Mouse (Mus musculus) neural tube, embryonic 12.5 days (tissue): Measurements from ENCODE around the gene Cntn2. TPM values are rescaled to one million over a fixed set of nuclear protein-coding genes. Genes with fewer than 3 reads are reported as not detected.

ENCODE experiments used
- ATAC-seq: fragments of 200-750 bp; cut with Nextera tagmentation; 2 replicates; pipeline ENCODE4 v1.8.0; 2017; ENCODE audit warnings: low read depth, mild to moderate bottlenecking, moderate TSS enrichment, moderate library complexity; ENCODE audit not compliant: low FRiP score
- H3K27ac ChIP-seq: fragments of 300-500 bp; sonication (generic); 2 replicates; pipeline ENCODE4 v1.5.1; 2016
- H3K27me3 ChIP-seq: fragments of 300-500 bp; sonication (generic); replicated peaks from 2 replicates; pipeline ENCODE4 v1.6.1; 2016; ENCODE audit warnings: mild to moderate bottlenecking
- H3K36me3 ChIP-seq: fragments of 300-500 bp; sonication (generic); 2 replicates; pipeline ENCODE4 v1.6.1; 2016; ENCODE audit warnings: mild to moderate bottlenecking
- H3K4me1 ChIP-seq: fragments of 300-500 bp; sonication (generic); 2 replicates; pipeline ENCODE4 v1.6.1; 2016
- H3K4me2 ChIP-seq: fragments of 300-500 bp; sonication (generic); replicated peaks from 2 replicates; pipeline ENCODE4 v1.6.1; 2016; ENCODE audit warnings: mild to moderate bottlenecking
- H3K4me3 ChIP-seq: fragments of 300-500 bp; sonication (generic); 2 replicates; pipeline ENCODE4 v1.5.1; 2016
- H3K9ac ChIP-seq: fragments of 300-500 bp; sonication (generic); 2 replicates; pipeline ENCODE4 v1.6.1; 2016; ENCODE audit warnings: mild to moderate bottlenecking
- H3K9me3 ChIP-seq: fragments of 300-500 bp; sonication (generic); 2 replicates; pipeline ENCODE4 v1.6.1; 2016; ENCODE audit warnings: mild to moderate bottlenecking
- WGBS: fragments of 180-500 bp; shearing (Covaris S2); methylation state at CpG from one replicate; pipeline ENCODE4 v1.1.7; 2016; 5-methylcytosine and 5-hydroxymethylcytosine counted together
- polyA plus RNA-seq: library from polyadenylated mRNA; unstranded; fragments of >200 nt; fragmentation: Nextera tagmentation; extraction: Ambion mirVana; gene quantifications from 2 replicates; pipeline ENCODE4 v1.2.1, GENCODE M21; 2016

Gene Cntn2
- polyA plus RNA-seq: 82.3 and 104 TPM in 2 replicates

DNA sequence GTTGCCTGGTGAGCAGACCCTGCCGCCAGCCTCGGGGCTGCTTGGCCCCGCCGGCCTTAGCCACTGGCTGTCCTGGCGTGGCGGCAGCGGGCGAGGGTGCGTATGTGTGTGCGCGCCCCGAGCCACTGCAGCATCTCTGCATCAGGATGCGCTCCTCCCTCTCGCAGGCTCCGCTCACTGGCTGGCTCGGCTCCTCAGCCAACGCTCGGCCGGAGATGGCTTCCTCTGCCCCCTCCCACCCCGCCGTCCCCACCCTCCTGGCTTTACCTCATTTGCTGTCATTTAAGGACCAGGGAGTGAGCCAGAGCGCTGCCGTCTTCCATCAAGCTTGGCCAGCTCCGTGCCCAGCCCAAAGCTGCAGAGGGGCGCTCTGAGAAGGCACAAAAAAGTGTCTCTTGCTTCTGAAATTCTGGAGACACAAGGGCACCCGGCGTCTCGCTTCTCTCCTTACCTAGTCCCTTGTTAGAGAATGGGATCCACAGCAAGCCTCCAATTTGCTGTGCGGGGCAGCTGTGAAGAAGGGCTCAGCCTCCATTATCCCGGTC, at the start of gene Cntn2:
Gene Cntn2 (minus strand): TSS at position 495 of the 545 bp plus-strand sequence.
- no peaks in the 10 kb centered on the region for H3K36me3 ChIP-seq
- peaks cover 36% of the 10 kb centered on the region for H3K4me1 ChIP-seq
- peak within 1 kb of the TSS; percentile 68 for H3K4me2 ChIP-seq
- ATAC-seq: peak; percentile 78
- peak within 1 kb of the TSS; percentile 46; the same call in 1 of the 2 replicates for H3K27ac ChIP-seq
- H3K4me3 ChIP-seq: peak within 1 kb of the TSS; percentile 44
- peaks cover 37% of the 10 kb centered on the region for H3K27me3 ChIP-seq
- no peaks in the 10 kb centered on the region for H3K9me3 ChIP-seq
- WGBS: 2% methylated on average over 30 of the region's 30 CpGs
- peak within 1 kb of the TSS; percentile 71 for H3K9ac ChIP-seq

DNA sequence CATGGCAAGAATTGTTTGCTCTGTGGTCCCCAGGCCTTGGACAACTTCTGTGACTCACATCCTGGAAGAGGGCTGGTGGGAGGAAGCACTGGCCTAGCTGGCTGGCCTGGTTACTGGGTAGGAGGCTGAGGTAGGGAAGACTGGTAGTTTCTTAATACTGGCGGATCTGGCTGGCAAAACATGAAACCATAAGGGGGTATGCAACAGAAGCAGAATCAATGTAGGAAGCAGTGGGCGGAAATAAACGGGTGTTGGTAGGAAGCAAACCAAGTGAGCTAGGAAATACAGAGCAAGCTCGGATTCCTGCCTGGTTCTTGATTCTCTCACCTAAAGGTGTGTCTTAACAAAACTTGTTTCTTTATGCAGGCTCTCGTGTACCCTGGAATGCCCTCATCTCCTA, 49.1 kb upstream of the Cntn2 start:
- H3K36me3 ChIP-seq: peaks cover 16% of the 10 kb centered on the region; the same call in 1 of the 2 replicates
- ATAC-seq: no peak
- H3K4me1 ChIP-seq: 0 out of 2 replicates have a peak, but pooled peaks cover 8% of the 10 kb centered on the region
- no peak overlapping the region for H3K9ac ChIP-seq
- H3K4me3 ChIP-seq: no peak overlapping the region
- H3K27ac ChIP-seq: no peak overlapping the region
- H3K9me3 ChIP-seq: no peaks in the 10 kb centered on the region
- no peak overlapping the region for H3K4me2 ChIP-seq
- no peaks in the 10 kb centered on the region for H3K27me3 ChIP-seq
- 87% methylated on average over 5 of the region's 5 CpGs for WGBS

DNA sequence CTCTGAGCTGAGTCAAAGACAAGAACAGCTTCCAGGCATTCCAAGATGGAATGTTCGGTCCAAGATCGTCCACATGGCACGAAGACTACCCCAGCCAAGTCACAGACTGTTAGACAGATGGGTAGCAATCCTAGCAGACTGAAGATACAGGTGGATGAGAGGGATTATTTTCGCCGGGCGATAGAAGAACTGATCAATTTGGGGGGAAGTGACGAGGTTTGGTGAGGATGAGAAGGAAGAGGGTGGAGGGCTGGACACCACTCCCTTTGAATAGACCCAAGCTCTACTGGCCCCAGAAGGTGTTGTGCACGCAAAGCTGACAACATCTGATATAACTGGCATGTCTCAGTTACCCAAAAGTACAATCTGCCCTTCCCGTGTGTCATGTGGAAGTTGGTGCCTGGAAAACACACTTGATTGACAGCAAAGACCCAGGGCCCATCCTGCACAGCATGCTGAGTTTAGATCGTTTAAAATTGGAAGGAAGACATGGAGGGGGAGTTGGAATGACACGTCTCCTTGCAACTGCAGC, 48.4 kb upstream of the Cntn2 start:
- no peak overlapping the region for H3K4me3 ChIP-seq
- WGBS: 91% methylated on average over 11 of the region's 11 CpGs
- no peak overlapping the region for H3K4me2 ChIP-seq
- peaks cover 12% of the 10 kb centered on the region; the same call in 1 of the 2 replicates for H3K36me3 ChIP-seq
- H3K27ac ChIP-seq: no peak overlapping the region
- no peaks in the 10 kb centered on the region for H3K9me3 ChIP-seq
- ATAC-seq: no peak
- no peaks in the 10 kb centered on the region for H3K27me3 ChIP-seq
- 0 out of 2 replicates have a peak, but pooled peaks cover 8% of the 10 kb centered on the region for H3K4me1 ChIP-seq
- no peak overlapping the region for H3K9ac ChIP-seq

DNA sequence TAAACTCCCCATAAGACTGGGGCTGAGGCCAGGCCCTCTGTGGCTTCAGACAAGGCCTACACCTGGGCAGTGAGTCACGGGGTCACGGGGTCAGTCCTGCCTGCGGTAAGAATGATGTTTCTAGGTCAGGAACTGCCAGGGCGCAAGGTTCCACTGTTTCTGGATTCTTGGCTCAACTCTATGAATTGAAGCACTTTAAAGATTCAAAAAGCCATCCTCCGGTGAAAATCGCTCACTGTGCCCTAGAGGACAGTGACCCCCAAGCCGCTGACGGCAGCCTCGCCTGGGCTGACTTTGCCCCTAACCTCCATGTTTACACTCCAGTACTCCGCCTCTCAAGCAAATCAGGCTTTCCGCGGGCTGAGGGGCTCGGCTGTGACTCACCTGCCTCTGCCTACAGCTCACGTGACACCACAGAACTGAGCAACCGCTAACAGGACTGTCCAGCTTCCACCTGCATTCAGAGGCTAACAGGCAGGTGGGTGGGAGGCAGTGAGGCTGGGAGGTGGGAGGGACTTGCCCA, 43.7 kb upstream of the Cntn2 start:
- peaks cover 20% of the 10 kb centered on the region for H3K4me1 ChIP-seq
- no peak overlapping the region for H3K27ac ChIP-seq
- 56% methylated on average over 15 of the region's 15 CpGs for WGBS
- H3K4me3 ChIP-seq: no peak overlapping the region
- no peak overlapping the region for H3K9ac ChIP-seq
- H3K27me3 ChIP-seq: no peaks in the 10 kb centered on the region
- H3K4me2 ChIP-seq: no peak overlapping the region
- no peak for ATAC-seq
- H3K9me3 ChIP-seq: no peaks in the 10 kb centered on the region
- peaks cover 7% of the 10 kb centered on the region; the same call in 1 of the 2 replicates for H3K36me3 ChIP-seq

GRCm38 (mm10) chr1:132585376-132585775, 42.3 kb upstream of the Cntn2 start:
- ATAC-seq: no peak
- H3K27ac ChIP-seq: no peak overlapping the region
- H3K9ac ChIP-seq: no peak overlapping the region
- no peaks in the 10 kb centered on the region for H3K9me3 ChIP-seq
- H3K4me3 ChIP-seq: no peak overlapping the region
- H3K27me3 ChIP-seq: no peaks in the 10 kb centered on the region
- peaks cover 5% of the 10 kb centered on the region; the same call in 1 of the 2 replicates for H3K36me3 ChIP-seq
- WGBS: 38% methylated on average over 4 of the region's 4 CpGs
- no peak overlapping the region for H3K4me2 ChIP-seq
- H3K4me1 ChIP-seq: peaks cover 34% of the 10 kb centered on the region

DNA sequence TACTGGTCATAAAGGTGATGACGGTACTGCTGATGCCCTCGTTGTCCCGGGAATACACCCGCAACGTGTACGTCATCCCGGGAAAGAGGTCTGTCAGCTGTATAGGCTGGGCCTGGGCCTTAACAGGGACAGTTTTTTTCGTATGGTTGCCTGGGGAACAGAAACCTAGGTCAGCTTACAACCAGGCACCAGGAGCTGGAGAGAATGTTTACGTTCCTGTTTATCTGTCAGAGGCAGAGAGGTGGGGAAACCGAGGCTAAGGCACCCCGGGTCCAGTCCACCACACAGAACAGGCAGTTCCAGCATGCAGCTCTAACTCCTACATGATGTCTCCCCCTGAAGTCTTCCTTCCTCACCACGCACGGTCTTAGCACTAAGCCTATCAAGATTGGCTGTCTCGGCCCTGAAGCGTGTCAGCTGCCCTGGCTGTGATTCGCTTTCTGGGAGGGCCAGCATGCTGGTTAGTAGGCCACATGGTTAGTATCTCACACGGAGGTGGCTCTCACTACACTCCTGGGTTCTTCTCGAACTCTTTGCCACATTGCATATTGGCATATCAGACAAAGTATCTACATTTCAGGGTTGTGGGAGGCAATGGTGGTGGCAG, 40.0 kb upstream of the Cntn2 start:
- Histone ChIP-seq H3K36me3 (peaks cover 5% of the 10 kb centered on the region; the same call in 1 of the 2 replicates), H3K4me2 (0 out of 2 replicates have a peak overlapping the region, but pooled peaks have one; percentile 12), H3K4me1 (peaks cover 41% of the 10 kb centered on the region), H3K9ac (no peak overlapping the region), H3K9me3 (no peaks in the 10 kb centered on the region), H3K4me3 (no peak overlapping the region), H3K27me3 (no peaks in the 10 kb centered on the region), H3K27ac (peak overlapping the region; percentile 28)
- 87% methylated on average over 18 of the region's 18 CpGs for WGBS
- ATAC-seq: 0 out of 2 replicates have a peak, but pooled peaks have one; percentile 3

- Histone ChIP-seq H3K4me2 (0 out of 2 replicates have a peak overlapping the region, but pooled peaks have one; percentile 12), H3K27me3 (no peaks in the 10 kb centered on the region), H3K4me3 (no peak overlapping the region), H3K9me3 (no peaks in the 10 kb centered on the region), H3K27ac (peak overlapping the region; percentile 28), H3K36me3 (no peaks in the 10 kb centered on the region), H3K4me1 (peaks cover 41% of the 10 kb centered on the region), H3K9ac (no peak overlapping the region)
- ATAC-seq: peak; percentile 70
- WGBS: 39% methylated on average over 14 of the region's 14 CpGs
Measured at GRCm38 (mm10) chr1:132581845-132582839, 39.1 kb upstream of the Cntn2 start.

GRCm38 (mm10) chr1:132580063-132580462, 37.0 kb upstream of the Cntn2 start:
- H3K4me1 ChIP-seq: peaks cover 41% of the 10 kb centered on the region

DNA sequence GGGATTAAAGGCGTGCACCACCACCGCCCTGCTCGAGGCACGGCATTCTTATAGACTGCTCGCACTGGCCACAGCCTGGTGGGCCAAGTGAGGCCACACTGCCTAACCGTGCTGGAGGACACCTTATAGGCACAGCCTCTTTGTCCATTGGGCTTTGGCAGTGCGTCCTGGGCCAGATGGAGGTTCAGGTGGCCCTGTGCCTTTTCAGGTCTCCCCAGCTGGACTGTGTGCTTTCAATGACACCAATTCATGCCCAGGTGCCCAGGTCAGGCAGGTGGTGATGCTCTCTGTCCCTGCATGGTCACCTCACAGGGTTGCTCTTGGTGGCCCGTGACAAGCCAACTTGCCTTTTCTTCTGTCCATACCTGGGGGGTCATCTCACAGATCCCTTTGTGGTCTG, 33.8 kb upstream of the Cntn2 start:
- Histone ChIP-seq H3K36me3 (peaks cover 8% of the 10 kb centered on the region; the same call in 1 of the 2 replicates), H3K27ac (no peak overlapping the region), H3K4me2 (no peak overlapping the region), H3K27me3 (no peaks in the 10 kb centered on the region), H3K9me3 (no peaks in the 10 kb centered on the region), H3K4me3 (no peak overlapping the region), H3K9ac (no peak overlapping the region), H3K4me1 (peaks cover 22% of the 10 kb centered on the region)
- ATAC-seq: no peak
- WGBS: 92% methylated on average over 8 of the region's 8 CpGs

More at GRCm38 (mm10) chr1:132580063-132580462, 37.0 kb upstream of the Cntn2 start:
- H3K36me3 ChIP-seq: peaks cover 4% of the 10 kb centered on the region; the same call in 1 of the 2 replicates
- H3K27me3 ChIP-seq: no peaks in the 10 kb centered on the region
- WGBS: 91% methylated on average over 7 of the region's 7 CpGs
- no peak overlapping the region for H3K4me3 ChIP-seq
- no peaks in the 10 kb centered on the region for H3K9me3 ChIP-seq
- H3K9ac ChIP-seq: 0 out of 2 replicates have a peak overlapping the region, but pooled peaks have one; percentile 13
- H3K27ac ChIP-seq: no peak overlapping the region
- ATAC-seq: no peak
- H3K4me2 ChIP-seq: no peak overlapping the region

- no peaks in the 10 kb centered on the region for H3K27me3 ChIP-seq
- H3K36me3 ChIP-seq: peaks cover 15% of the 10 kb centered on the region; the same call in 1 of the 2 replicates
- no peak overlapping the region for H3K4me3 ChIP-seq
- H3K9ac ChIP-seq: no peak overlapping the region
- H3K27ac ChIP-seq: no peak overlapping the region
- H3K4me1 ChIP-seq: peaks cover 20% of the 10 kb centered on the region
- no peak overlapping the region for H3K4me2 ChIP-seq
- 87% methylated on average over 7 of the region's 7 CpGs for WGBS
- H3K9me3 ChIP-seq: no peaks in the 10 kb centered on the region
- ATAC-seq: no peak
Measured at GRCm38 (mm10) chr1:132572851-132573250, 29.8 kb upstream of the Cntn2 start.

GRCm38 (mm10) chr1:132571613-132572012, 28.6 kb upstream of the Cntn2 start:
- no peak overlapping the region for H3K9ac ChIP-seq
- H3K4me2 ChIP-seq: no peak overlapping the region
- H3K27ac ChIP-seq: no peak overlapping the region
- no peaks in the 10 kb centered on the region for H3K27me3 ChIP-seq
- no peak for ATAC-seq
- peaks cover 23% of the 10 kb centered on the region for H3K4me1 ChIP-seq
- no peak overlapping the region for H3K4me3 ChIP-seq
- peaks cover 15% of the 10 kb centered on the region; the same call in 1 of the 2 replicates for H3K36me3 ChIP-seq
- H3K9me3 ChIP-seq: no peaks in the 10 kb centered on the region
- WGBS: 87% methylated on average over 1 of the region's 1 CpGs
